Mouse (Mus musculus) left cerebral cortex, postnatal 36 days (tissue): ENCODE results near the gene Vps35. TPM values are rescaled to one million over a fixed set of nuclear protein-coding genes. Genes with fewer than 3 reads are reported as not detected.

ENCODE experiments used
- DNase-seq, 2 experiments: peaks; one replicate each; pipeline ENCODE4 v3.0.0; 2021 to 2022; ENCODE audit warnings: low spot score in 2 of 2, mixed read lengths in 1 of 2
- intact Hi-C: fragments of 180-260 bp; cut with DNase I; formaldehyde crosslinking; loops from one replicate; pipeline ENCODE4 v1.15.1; 2025
- total RNA-seq, 2 experiments: library from RNA; stranded (reverse); gene quantifications; 2 replicates each; pipeline ENCODE4 v1.2.3; 2021

The Vps35 gene
- 100 to 1,000 TPM; 123 to 125 TPM for total RNA-seq

GRCm38 (mm10) chr8:85299434-85300077 is at the start of gene Vps35, which contains the start of gene Orc6:
Gene Vps35, minus strand, starts transcription at chr8:85299802.
Gene Orc6, plus strand, starts transcription at chr8:85299632.
- peak; percentile 94 to 95 for DNase-seq
- intact Hi-C loops: loop anchor here (10.0 kb wide), 1 partner anchor 225 kb away; the partner anchor contains the start of gene Dhps

GRCm38 (mm10) chr8:85339871-85340573 is 40.4 kb upstream of the Vps35 start:
- no peak for DNase-seq
- intact Hi-C loops: no loop called here

GRCm38 (mm10) chr8:85337681-85338080 is 38.1 kb upstream of the Vps35 start:
- no peak for DNase-seq
- intact Hi-C loops: no loop called here

- DNase-seq: no peak
- intact Hi-C loops: no loop called here
Observed at GRCm38 (mm10) chr8:85336211-85336933, 36.8 kb upstream of the Vps35 start.

- no peak for DNase-seq
- intact Hi-C loops: no loop called here
Observed at GRCm38 (mm10) chr8:85335105-85335504, 35.5 kb upstream of the Vps35 start.

- no peak for DNase-seq
- intact Hi-C loops: no loop called here
Observed at GRCm38 (mm10) chr8:85329506-85329905, 29.9 kb upstream of the Vps35 start.

GRCm38 (mm10) chr8:85327036-85327435 is 27.4 kb upstream of the Vps35 start:
- DNase-seq: no peak
- intact Hi-C loops: no loop called here

GRCm38 (mm10) chr8:85323084-85323483 is 23.5 kb upstream of the Vps35 start:
- intact Hi-C loops: no loop called here
- no peak for DNase-seq

- intact Hi-C loops: no loop called here
- DNase-seq: no peak
Observed at GRCm38 (mm10) chr8:85321981-85322380, 22.4 kb upstream of the Vps35 start.

GRCm38 (mm10) chr8:85318534-85318933 is 18.9 kb upstream of the Vps35 start:
- intact Hi-C loops: no loop called here
- DNase-seq: no peak

- no peak for DNase-seq
- intact Hi-C loops: loop anchor here (5.0 kb wide), 1 partner anchor 94 kb away; no protein-coding TSS in a partner anchor
Observed at GRCm38 (mm10) chr8:85313036-85313435, 13.4 kb upstream of the Vps35 start.

- intact Hi-C loops: loop anchor here (5.0 kb wide), 1 partner anchor 96 kb away; no protein-coding TSS in a partner anchor
- no peak for DNase-seq
Observed at GRCm38 (mm10) chr8:85311743-85312142, 12.1 kb upstream of the Vps35 start.

GRCm38 (mm10) chr8:85308564-85308963 is 9.0 kb upstream of the Vps35 start:
- intact Hi-C loops: no loop called here
- no peak for DNase-seq

- intact Hi-C loops: no loop called here
- DNase-seq: peak in 1 of 2 experiments; percentile 4
Observed at GRCm38 (mm10) chr8:85303531-85303930, 3.9 kb upstream of the Vps35 start.

GRCm38 (mm10) chr8:85302931-85303330 is 3.3 kb upstream of the Vps35 start:
- intact Hi-C loops: no loop called here
- no peak for DNase-seq

- intact Hi-C loops: no loop called here
- DNase-seq: no peak
Observed at GRCm38 (mm10) chr8:85301941-85302340, 2.3 kb upstream of the Vps35 start.

GRCm38 (mm10) chr8:85298600-85299433 is 785 bp downstream of the Vps35 start:
- intact Hi-C loops: loop anchor here (10.0 kb wide), 1 partner anchor 224 kb away; the partner anchor contains the start of gene Dhps
- peak; percentile 7 to 17 for DNase-seq

GRCm38 (mm10) chr8:85286846-85287245 is 12.8 kb downstream of the Vps35 start:
- intact Hi-C loops: no loop called here
- DNase-seq: no peak

- intact Hi-C loops: no loop called here
- DNase-seq: no peak
Observed at GRCm38 (mm10) chr8:85227297-85227696, 72.3 kb downstream of the Vps35 start.
